Mouse (Mus musculus): ENCODE data around the gene Fbxl21.

GRCm38 (mm10) chr13:56582720-56583119, 60.4 kb downstream of the Fbxl21 start:
- TF ChIP-seq USF1 (IDR thresholded peaks at IDR 0.05; ENCODE audit: low read depth) (no peak), POLR2A (IDR thresholded peaks at IDR 0.05; ENCODE audit: insufficient read length, low read depth) (no peak), MYOD1 (IDR thresholded peaks at IDR 0.05; ENCODE audit: control insufficient read depth in 1 of 3, insufficient read length in 2 of 3, low read depth in 2 of 3) (no peak), MYOG (IDR thresholded peaks at IDR 0.05; ENCODE audit: control insufficient read depth in 1 of 3, insufficient read depth in 1 of 3, insufficient read length in 2 of 3, low read depth in 2 of 3) (no peak), TCF12 (IDR thresholded peaks at IDR 0.05; ENCODE audit: insufficient read depth, poor library complexity, severe bottlenecking) (no peak), E2F4 (IDR thresholded peaks at IDR 0.05; ENCODE audit: insufficient read depth) (no peak), POLR2AphosphoS2 (IDR thresholded peaks at IDR 0.05; ENCODE audit: insufficient read length, low read depth) (no peak), MAX (IDR thresholded peaks at IDR 0.05; ENCODE audit: low read depth) (no peak), CEBPB (IDR thresholded peaks at IDR 0.05; ENCODE audit: insufficient read depth, poor library complexity, severe bottlenecking) (no peak), SRF (IDR thresholded peaks at IDR 0.05; ENCODE audit: control insufficient read depth, insufficient read length, low read depth) (no peak), REST (IDR thresholded peaks at IDR 0.05; ENCODE audit: insufficient read depth, insufficient read length) (no peak)

Measured in myocyte (in vitro differentiated cells).